Mouse (Mus musculus): Measurements from ENCODE around the gene Wnt7a.

Gene Wnt7a

DNA sequence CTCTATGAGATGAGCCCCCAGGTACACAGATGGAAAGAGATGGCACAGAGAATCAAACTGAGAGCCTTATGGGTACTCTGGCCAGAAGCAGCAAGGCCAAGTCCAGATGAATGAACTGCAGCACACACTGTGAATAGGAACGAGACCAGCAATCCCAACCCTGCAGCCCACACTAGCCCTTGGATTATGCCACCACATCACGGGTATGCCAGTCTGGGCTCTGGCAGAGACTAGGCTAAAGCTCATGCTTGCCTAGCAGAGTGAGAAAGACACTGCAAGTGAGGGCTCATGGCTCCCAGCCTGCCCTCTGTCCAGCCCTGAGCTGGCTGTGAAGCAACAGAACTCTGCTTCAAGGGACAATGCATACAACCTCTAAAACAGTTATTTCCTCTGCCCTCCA lies 26.7 kb downstream of the Wnt7a start:
- DNase-seq (ENCODE audit: low read depth, low spot score) = no peak

DNA sequence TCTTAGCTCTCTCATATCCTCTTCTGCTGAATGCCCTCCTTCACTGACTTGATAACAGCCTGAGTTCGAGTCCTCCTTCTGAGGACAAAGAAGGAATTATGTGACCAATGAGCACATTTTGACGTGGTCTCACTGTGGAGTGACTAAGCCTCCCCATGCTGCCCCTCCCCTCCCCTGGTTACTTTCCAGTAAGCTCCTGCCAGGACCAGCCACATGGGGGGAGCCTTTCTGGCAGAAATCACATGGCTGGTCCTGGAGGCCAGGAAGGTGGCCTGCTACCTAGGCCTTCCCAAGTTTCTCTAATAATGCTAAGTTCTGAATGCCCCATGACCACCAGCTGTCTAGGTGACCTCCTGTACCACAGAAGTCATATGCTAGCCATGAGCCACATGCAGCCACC lies 27.3 kb downstream of the Wnt7a start:
- DNase-seq (ENCODE audit: low read depth, low spot score) = no peak

GRCm38 (mm10) chr6:91383303-91383702 lies 27.9 kb downstream of the Wnt7a start:
- DNase-seq (ENCODE audit: low read depth, low spot score) = no peak

DNA sequence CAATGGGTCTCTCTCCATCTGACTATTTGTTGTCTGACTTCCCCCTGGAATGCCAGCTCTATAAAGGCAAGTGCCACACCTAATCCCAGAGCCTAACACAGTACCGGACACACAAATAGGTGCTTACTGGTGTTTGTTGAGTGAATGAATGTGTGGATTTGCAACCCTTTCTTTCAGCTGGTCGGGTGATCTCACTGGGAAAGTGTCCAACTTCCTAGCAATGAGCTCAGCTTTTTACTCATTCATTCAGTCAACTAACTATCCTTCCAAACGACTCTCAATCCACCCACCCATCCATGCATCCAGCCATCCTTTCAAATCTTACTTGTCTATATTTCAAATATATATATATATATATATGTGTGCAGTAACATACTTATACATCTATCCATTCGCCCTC lies 31.3 kb downstream of the Wnt7a start:
- no peak for DNase-seq (ENCODE audit: low read depth, low spot score)

- no peak for DNase-seq (ENCODE audit: low read depth, low spot score)
Observed at GRCm38 (mm10) chr6:91379266-91379665, 31.9 kb downstream of the Wnt7a start.

- no peak for DNase-seq (ENCODE audit: low read depth, low spot score)
Observed at GRCm38 (mm10) chr6:91372977-91373376, 38.2 kb downstream of the Wnt7a start.

DNA sequence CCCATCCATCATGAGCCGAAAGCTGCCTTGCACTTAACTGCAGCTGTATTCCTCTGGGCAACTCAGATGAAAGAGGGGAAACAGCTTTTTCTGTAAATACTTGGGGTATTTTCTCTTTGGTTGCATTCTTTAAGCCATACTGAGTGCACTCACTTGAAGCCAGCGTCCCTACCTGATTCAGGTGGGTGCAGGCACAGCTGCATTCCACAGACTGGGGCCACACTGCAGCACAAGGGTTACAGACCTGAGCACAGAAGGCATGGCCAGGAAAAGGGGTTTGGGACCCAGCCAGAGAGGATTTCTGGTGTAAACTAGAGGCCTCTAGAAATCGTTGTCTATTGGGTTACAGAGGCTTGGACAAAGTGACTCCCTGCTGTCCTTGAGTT lies 38.6 kb downstream of the Wnt7a start:
- DNase-seq (ENCODE audit: low read depth, low spot score) = no peak

DNA sequence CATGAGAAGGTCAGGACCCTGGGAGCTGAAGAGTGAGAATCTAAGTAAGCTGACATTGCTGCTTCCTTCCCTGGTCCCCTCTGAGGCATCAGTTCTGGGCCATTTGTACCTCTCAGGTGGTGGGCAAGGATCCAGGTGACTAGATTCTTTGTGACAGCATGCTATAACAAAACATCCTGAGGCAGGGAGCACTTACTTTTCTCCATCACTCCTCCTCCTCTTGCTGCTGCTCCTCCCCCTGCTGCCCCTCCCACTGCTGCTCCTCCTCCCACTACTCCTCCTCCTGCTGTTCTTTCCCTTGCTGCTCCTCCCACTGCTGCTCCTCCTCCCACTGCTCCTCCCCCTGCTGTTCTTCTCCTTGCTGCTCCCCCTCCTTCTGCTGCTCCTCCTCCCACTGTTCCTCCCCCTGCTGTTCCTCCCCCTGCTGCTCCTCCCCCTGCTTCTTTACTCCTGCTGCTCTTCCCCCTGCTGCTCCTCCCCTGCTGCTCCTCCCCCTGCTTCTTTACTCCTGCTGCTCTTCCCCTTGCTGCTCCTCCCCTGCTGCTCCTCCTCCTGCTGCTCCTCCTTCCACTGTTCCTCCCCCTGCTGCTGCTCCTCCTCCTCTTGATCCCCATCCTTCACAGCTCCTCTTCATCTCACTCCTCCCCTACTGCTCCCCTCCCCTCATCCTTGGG lies 39.1 kb downstream of the Wnt7a start:
- DNase-seq (ENCODE audit: low read depth, low spot score) = no peak

GRCm38 (mm10) chr6:91366781-91367180 lies 44.4 kb downstream of the Wnt7a start:
- no peak for DNase-seq (ENCODE audit: low read depth, low spot score)

DNA sequence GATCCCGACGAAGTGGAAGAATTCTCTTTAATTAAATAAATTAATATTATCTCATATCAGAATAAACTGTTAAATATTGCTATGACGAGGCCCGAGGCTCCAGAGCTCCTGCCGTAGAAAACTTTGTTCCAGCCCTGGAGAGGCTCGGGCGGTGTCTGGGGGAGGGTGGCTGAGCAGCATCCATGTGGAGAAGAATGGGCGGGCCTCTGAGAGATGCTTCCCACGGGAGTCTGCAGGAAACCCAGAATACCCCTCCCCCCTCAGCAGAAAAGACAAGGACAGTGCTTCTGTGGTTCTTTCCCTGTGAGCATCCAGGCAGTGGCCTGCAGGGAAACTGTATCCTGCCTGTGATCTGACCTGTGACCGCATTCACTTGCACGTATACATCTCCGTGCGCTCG lies 45.7 kb downstream of the Wnt7a start:
- no peak for DNase-seq (ENCODE audit: low read depth, low spot score)

- DNase-seq (ENCODE audit: low read depth, low spot score) = no peak
Observed at GRCm38 (mm10) chr6:91362756-91363155, 48.4 kb downstream of the Wnt7a start.

DNA sequence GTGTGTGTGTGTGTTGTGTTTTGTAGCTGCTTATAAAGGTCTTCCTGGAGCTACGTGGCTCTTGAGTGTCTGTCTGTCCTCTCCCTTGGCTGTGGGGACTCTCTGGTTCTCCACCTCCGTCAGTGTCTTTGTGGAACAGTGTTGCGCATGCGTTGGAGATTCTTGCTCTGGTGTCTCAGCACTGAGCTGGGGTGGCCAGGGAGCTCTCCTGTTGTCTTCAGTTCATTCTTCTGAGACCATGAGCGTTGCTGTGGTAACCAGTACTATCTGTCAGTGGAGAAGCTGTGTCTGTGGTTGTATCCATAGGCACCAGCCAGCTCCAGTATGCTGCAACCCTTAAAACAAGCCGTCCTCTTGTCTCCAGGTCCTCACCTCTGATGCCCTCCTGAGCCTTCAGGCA lies 50.2 kb downstream of the Wnt7a start:
- DNase-seq (ENCODE audit: low read depth, low spot score) = no peak

GRCm38 (mm10) chr6:91360371-91360690 lies 50.8 kb downstream of the Wnt7a start:
- no peak for DNase-seq (ENCODE audit: low read depth, low spot score)

DNA sequence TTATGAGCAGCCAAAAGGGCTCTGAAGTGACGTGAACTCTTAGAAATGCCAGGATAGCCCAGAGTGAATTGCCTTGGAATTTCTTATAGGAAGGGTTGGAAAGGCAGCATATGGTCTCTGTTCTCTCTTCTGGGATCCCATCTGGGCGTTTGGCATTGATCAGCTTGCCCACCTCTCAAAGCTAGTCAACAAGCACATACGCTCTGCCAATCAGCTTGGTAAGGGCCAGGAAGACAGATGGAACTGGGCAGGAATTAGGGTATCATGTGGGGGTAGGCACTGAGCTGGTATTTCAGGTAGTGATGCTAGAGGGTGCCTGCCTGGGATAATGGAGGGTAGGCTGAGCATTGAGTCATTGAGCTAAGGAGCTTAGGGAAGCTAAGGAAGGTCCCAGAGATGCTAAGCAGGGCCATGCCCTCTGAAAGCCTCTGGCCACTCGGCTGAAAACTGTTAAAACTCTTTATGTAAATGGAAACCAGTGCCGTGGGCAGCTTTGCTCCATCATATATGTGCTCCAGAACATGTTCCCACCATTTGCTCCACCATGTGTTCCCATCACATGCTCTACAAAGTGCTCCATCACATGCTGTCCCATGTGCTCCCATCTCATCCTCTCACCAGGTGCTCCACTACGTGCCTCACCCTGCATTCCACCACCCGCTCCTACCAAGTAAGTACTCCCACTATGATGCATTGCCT lies 51.3 kb downstream of the Wnt7a start:
- DNase-seq (ENCODE audit: low read depth, low spot score) = no peak

DNA sequence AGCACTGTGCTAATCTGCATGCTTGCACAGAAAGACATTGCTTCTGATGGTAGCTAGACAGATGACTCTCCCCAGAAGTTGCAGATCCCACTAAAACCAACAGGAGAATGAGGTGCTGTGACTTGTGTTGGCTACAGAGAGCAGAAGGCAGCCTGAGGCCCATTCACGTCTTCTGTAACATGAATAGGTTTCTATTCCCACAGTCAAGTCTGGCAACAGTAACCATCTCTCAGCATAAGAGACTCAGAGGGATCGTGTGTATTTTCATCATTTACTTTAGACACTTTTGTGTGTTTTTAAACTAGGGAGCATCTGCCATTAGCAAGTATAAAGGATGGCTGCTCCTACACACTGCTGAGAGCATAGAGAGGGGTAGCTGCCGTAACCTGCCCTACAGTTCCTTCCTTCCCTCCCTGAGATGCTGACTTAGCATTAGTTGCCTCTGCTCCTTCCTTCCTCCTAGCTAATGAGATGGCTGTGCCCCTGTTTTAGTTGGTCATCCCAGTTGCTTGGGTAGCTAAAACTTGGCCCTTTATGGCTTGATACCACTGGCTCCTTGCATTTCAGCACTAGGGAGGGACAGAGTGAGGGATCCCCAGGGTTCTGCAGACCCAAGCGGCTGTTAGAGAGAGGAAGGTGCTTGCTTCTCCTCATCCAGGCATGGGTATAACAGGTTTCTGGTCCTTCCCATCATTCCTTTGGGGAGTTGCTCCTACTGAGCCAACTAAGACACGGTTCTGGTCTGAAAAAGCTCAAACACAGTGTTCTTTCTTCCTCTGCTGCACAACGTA lies 52.1 kb downstream of the Wnt7a start:
- DNase-seq (ENCODE audit: low read depth, low spot score) = no peak

- DNase-seq (ENCODE audit: low read depth, low spot score) = no peak
Observed at GRCm38 (mm10) chr6:91358394-91358793, 52.8 kb downstream of the Wnt7a start.

- DNase-seq (ENCODE audit: low read depth, low spot score) = no peak
Observed at GRCm38 (mm10) chr6:91357238-91357876, 53.8 kb downstream of the Wnt7a start.

DNA sequence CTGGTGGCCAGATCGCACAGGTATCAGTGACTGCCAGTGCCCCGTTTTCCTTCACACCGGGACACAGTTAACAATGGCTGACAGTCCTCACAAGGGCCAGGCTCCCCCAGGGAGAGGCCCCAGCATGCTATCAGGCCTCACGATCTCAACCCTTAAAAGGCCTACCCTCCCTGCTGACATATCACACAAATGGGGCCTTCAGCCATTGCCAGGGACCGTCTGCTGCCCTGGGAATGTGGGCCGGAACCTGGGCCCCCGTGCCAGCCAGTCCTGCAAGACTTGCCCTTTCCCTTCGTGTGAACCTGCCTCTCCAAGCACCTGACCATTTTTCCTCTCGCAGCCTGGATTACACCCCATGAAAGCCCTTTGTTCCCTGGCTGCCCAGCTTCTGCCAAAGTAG lies 61.5 kb downstream of the Wnt7a start:
- no peak for DNase-seq (ENCODE audit: low read depth, low spot score)

DNA sequence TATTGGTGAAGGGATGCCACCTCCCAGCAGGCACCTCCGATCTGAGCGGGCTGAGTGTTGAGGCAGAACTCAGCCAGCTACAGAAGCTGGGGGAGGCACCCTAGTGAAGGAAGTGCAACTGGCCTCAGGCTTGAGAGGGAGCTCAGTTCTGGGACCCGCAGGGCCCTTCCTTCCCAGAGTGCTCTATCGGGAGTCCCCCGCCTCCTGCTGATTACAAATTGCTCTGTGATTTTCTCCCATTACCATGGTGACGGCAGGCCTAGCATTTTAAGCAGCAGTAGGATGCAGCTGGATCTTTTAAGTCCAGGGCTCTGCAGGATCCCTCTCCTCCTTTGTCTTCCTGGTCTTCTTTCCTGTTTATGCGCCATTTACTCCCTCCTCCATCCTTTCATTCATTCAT lies 63.4 kb downstream of the Wnt7a start:
- no peak for DNase-seq (ENCODE audit: low read depth, low spot score)

DNA sequence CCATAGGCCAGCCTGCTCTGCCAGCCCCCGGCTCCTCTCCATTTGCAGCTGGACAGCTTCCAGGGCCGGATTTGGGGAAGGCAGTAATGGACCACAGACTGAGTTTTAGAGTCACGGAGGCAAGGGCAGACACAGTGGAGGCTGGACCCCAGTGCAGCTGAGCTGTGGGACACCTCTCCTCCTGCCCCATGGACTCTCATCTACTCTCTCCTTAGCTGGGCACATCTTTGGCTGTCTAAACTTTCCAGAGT lies 64.3 kb downstream of the Wnt7a start:
- no peak for DNase-seq (ENCODE audit: low read depth, low spot score)

- no peak for DNase-seq (ENCODE audit: low read depth, low spot score)
Observed at GRCm38 (mm10) chr6:91346071-91346905, 64.9 kb downstream of the Wnt7a start.

- no peak for DNase-seq (ENCODE audit: low read depth, low spot score)
Observed at GRCm38 (mm10) chr6:91345091-91345490, 66.1 kb downstream of the Wnt7a start.
